15 mouse cellular contexts compared by ENCODE assay signal in the genomic region with DNA sequence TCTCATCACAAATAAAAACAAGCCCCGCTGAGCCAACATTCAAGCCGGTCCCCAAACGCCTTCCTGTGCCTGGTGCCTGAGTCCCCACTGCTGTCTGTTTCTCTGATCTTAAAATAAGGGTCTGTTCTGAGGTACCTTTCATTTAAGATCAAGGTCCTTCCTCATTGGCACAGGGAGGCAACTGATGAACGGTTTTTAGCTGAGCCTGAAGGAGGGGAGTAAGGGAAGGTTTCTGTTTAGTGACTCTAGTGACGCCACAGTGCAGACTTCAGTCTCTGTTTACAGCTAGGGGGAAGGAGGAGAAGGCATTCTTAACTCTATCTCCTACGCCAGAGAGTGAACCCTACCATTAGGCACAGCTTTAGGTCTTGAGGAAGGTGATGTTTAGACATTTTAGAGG.
"Had no signal": no experiment of that assay in that cellular context is flagged by ENCODE, and none has a peak within 500 bp of the region (broad histone marks: within the 10 kb centered on the region; RNA-seq: fewer than 3 reads in every experiment).

No protein-coding gene starts in this region.

- H3K27ac ChIP-seq: limb, embryonic 10.5 days; liver, embryonic 15.5 days; midbrain, embryonic 12.5 days; neural tube, embryonic 15.5 days had no signal

- H3K4me3 ChIP-seq: left cerebral cortex, adult 2 months; limb, embryonic 10.5 days; liver, embryonic 15.5 days; megakaryocyte, embryonic 14.5 days; midbrain, embryonic 12.5 days; neural tube, embryonic 15.5 days had no signal

- H3K4me1 ChIP-seq: midbrain, embryonic 12.5 days; neural tube, embryonic 15.5 days had no signal

- ATAC-seq: lung, postnatal 0 days; midbrain, embryonic 16.5 days had no signal

- DNase-seq: kidney, adult 8-10 months; kidney, postnatal 25 days; lung, adult 2 months; lung, postnatal 36 days; right cerebral cortex, postnatal 25 days; thymus, adult 18-20 months; thymus, postnatal 36 days had no signal
